Mouse (Mus musculus) heart, embryonic 12.5 days (tissue): ENCODE results near the gene Ager. TPM values are rescaled to one million over a fixed set of nuclear protein-coding genes. Genes with fewer than 3 reads are reported as not detected.

Experiments used
- ATAC-seq: fragments of 200-750 bp; cut with Nextera tagmentation; 2 replicates; pipeline ENCODE4 v1.8.0; 2017; ENCODE audit warnings: moderate TSS enrichment, moderate library complexity; ENCODE audit not compliant: insufficient number of reproducible peaks, low FRiP score
- H3K27ac ChIP-seq: fragments of 300-500 bp; sonication (generic); 2 replicates; pipeline ENCODE4 v1.5.1; 2016; ENCODE audit warnings: mild to moderate bottlenecking, moderate library complexity; ENCODE audit not compliant: poor library complexity, severe bottlenecking
- H3K27me3 ChIP-seq: fragments of 300-500 bp; sonication (generic); replicated peaks from 2 replicates; pipeline ENCODE4 v1.6.1; 2016; ENCODE audit warnings: mild to moderate bottlenecking, moderate library complexity
- H3K36me3 ChIP-seq: fragments of 300-500 bp; sonication (generic); 2 replicates; pipeline ENCODE4 v1.6.1; 2016; ENCODE audit warnings: mild to moderate bottlenecking, moderate library complexity
- H3K4me1 ChIP-seq: fragments of 300-500 bp; sonication (generic); replicated peaks from 2 replicates; pipeline ENCODE4 v1.6.1; 2016; ENCODE audit warnings: mild to moderate bottlenecking
- H3K4me2 ChIP-seq: fragments of 300-500 bp; sonication (generic); 2 replicates; pipeline ENCODE4 v1.6.1; 2016; ENCODE audit warnings: mild to moderate bottlenecking, moderate library complexity
- H3K4me3 ChIP-seq: fragments of 300-500 bp; sonication (generic); 2 replicates; pipeline ENCODE4 v1.5.1; 2016; ENCODE audit warnings: mild to moderate bottlenecking
- H3K9ac ChIP-seq: fragments of 300-500 bp; sonication (generic); 2 replicates; pipeline ENCODE4 v1.6.1; 2016; ENCODE audit warnings: mild to moderate bottlenecking, moderate library complexity
- H3K9me3 ChIP-seq: fragments of 300-500 bp; sonication (generic); replicated peaks from 2 replicates; pipeline ENCODE4 v1.6.1; 2016; ENCODE audit warnings: mild to moderate bottlenecking, moderate library complexity
- WGBS: fragments of 180-500 bp; shearing (Covaris S2); methylation state at CpG from one replicate; pipeline ENCODE4 v1.1.7; 2016; 5-methylcytosine and 5-hydroxymethylcytosine counted together
- polyA plus RNA-seq: library from polyadenylated mRNA; unstranded; fragments of >200 nt; fragmentation: Nextera tagmentation; extraction: Ambion mirVana; gene quantifications from 2 replicates; pipeline ENCODE4 v1.2.1, GENCODE M21; 2016

The Ager gene
- polyA plus RNA-seq, 1 experiment from 2014 or later, result 3.8 TPM

GRCm38 (mm10) chr17:34606186-34607039 is 8.8 kb downstream of the Ager start:
- Histone ChIP-seq H3K9ac (peak overlapping the region; percentile 87), H3K27ac (peak overlapping the region; percentile 90), H3K9me3 (no peaks in the 10 kb centered on the region), H3K27me3 (no peaks in the 10 kb centered on the region), H3K4me2 (peak overlapping the region; percentile 92), H3K4me1 (peaks cover 49% of the 10 kb centered on the region), H3K36me3 (peaks cover 28% of the 10 kb centered on the region), H3K4me3 (peak overlapping the region; percentile 69)
- ATAC-seq, result no peak
- 15% methylated on average over 32 of the region's 32 CpGs for WGBS

GRCm38 (mm10) chr17:34607997-34608396 is 10.3 kb downstream of the Ager start:
- peaks cover 38% of the 10 kb centered on the region for H3K4me1 ChIP-seq
- ATAC-seq, result no peak

GRCm38 (mm10) chr17:34611050-34611449 is 13.4 kb downstream of the Ager start:
- no peaks in the 10 kb centered on the region for H3K27me3 ChIP-seq
- no peak overlapping the region for H3K4me2 ChIP-seq
- H3K9ac ChIP-seq, result no peak overlapping the region
- no peak overlapping the region for H3K4me3 ChIP-seq
- no peaks in the 10 kb centered on the region for H3K9me3 ChIP-seq
- H3K36me3 ChIP-seq, result peaks cover 63% of the 10 kb centered on the region
- no peak overlapping the region for H3K27ac ChIP-seq
- peaks cover 29% of the 10 kb centered on the region for H3K4me1 ChIP-seq
- WGBS, result 91% methylated on average over 8 of the region's 8 CpGs
- no peak for ATAC-seq

More at GRCm38 (mm10) chr17:34607997-34608396, 10.3 kb downstream of the Ager start:
- no peak overlapping the region for H3K4me3 ChIP-seq
- H3K36me3 ChIP-seq, result peaks cover 38% of the 10 kb centered on the region
- H3K27me3 ChIP-seq, result no peaks in the 10 kb centered on the region
- H3K9ac ChIP-seq, result 0 out of 2 replicates have a peak overlapping the region, but pooled peaks have one; percentile 42
- WGBS, result 84% methylated on average over 7 of the region's 7 CpGs
- no peak overlapping the region for H3K4me2 ChIP-seq
- no peak overlapping the region for H3K27ac ChIP-seq
- H3K9me3 ChIP-seq, result no peaks in the 10 kb centered on the region

GRCm38 (mm10) chr17:34613054-34613645 is 15.5 kb downstream of the Ager start:
- Histone ChIP-seq H3K27ac (no peak overlapping the region), H3K4me2 (no peak overlapping the region), H3K27me3 (no peaks in the 10 kb centered on the region), H3K4me1 (peaks cover 10% of the 10 kb centered on the region), H3K36me3 (peaks cover 71% of the 10 kb centered on the region), H3K9me3 (no peaks in the 10 kb centered on the region), H3K9ac (no peak overlapping the region), H3K4me3 (no peak overlapping the region)
- 83% methylated on average over 11 of the region's 11 CpGs for WGBS
- ATAC-seq, result no peak

DNA sequence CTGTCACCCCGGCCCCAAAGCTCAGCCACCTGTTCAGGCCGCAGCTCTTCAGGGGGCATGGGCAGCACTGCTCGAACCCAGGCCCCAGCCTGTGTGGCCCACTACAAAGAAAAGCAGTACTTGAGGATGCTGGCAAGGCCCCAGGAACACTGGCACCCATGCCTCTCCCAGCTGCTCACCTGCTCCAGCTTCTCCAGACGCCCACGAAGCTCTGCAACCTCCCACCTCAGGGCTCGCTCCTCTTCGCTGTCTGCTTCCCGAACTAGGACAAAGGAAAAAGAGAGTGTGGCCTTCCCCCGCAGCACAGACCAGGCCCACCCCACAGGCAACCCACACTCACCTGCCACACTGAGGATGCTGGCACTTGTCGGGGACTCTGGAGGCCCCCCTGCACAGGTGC is 16.2 kb downstream of the Ager start:
- peaks cover 4% of the 10 kb centered on the region for H3K4me1 ChIP-seq
- H3K27ac ChIP-seq, result no peak overlapping the region
- no peak overlapping the region for H3K9ac ChIP-seq
- peaks cover 70% of the 10 kb centered on the region for H3K36me3 ChIP-seq
- H3K4me3 ChIP-seq, result no peak overlapping the region
- no peaks in the 10 kb centered on the region for H3K27me3 ChIP-seq
- H3K9me3 ChIP-seq, result no peaks in the 10 kb centered on the region
- no peak for ATAC-seq
- no peak overlapping the region for H3K4me2 ChIP-seq
- WGBS, result 85% methylated on average over 10 of the region's 10 CpGs

- Histone ChIP-seq H3K36me3 (peaks cover 73% of the 10 kb centered on the region), H3K4me2 (no peak within 1 kb of the TSS), H3K9ac (no peak within 1 kb of the TSS), H3K9me3 (no peaks in the 10 kb centered on the region), H3K27me3 (no peaks in the 10 kb centered on the region), H3K4me1 (no peaks in the 10 kb centered on the region), H3K27ac (0 out of 2 replicates have a peak within 1 kb of the TSS, but pooled peaks have one; percentile 18), H3K4me3 (no peak within 1 kb of the TSS)
- WGBS, result 71% methylated on average over 6 of the region's 6 CpGs
- ATAC-seq, result no peak
Measured at GRCm38 (mm10) chr17:34615871-34616270, 18.2 kb downstream of the Ager start, which contains the start of gene Egfl8. Egfl8 (minus strand) TSS chr17:34615971.

- H3K4me1 ChIP-seq, result no peaks in the 10 kb centered on the region
- WGBS, result 17% methylated on average over 6 of the region's 6 CpGs
- no peak overlapping the region for H3K9ac ChIP-seq
- no peak; the same call in 1 of the 2 replicates for ATAC-seq
- no peak overlapping the region for H3K27ac ChIP-seq
- H3K36me3 ChIP-seq, result peaks cover 72% of the 10 kb centered on the region
- H3K9me3 ChIP-seq, result no peaks in the 10 kb centered on the region
- no peaks in the 10 kb centered on the region for H3K27me3 ChIP-seq
- H3K4me3 ChIP-seq, result no peak overlapping the region
- no peak overlapping the region for H3K4me2 ChIP-seq
Measured at GRCm38 (mm10) chr17:34618999-34619398, 21.3 kb downstream of the Ager start.

DNA sequence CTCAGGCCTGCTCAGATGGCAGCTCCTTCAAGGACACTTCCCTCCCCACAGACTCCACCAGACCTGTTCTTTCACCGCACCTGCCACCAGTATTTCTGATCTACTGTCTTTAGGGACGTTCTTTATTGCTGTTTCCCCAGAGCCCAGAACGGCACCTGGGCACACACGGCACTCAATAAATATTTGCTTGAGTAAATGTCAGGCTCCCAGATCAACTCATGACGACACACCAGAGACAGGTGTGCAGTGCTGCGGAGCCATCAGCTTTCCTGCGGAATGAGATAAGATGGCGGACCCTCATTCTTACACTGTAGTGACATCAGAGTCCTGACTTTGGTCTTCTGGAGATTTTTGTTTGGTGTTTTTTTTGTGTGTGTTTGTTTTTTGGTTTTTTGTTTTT is 23.3 kb downstream of the Ager start:
- Histone ChIP-seq H3K27me3 (no peaks in the 10 kb centered on the region), H3K9me3 (no peaks in the 10 kb centered on the region), H3K27ac (no peak overlapping the region), H3K9ac (no peak overlapping the region), H3K4me2 (no peak overlapping the region), H3K4me3 (no peak overlapping the region), H3K36me3 (peaks cover 64% of the 10 kb centered on the region), H3K4me1 (peaks cover 6% of the 10 kb centered on the region)
- no peak for ATAC-seq
- WGBS, result 88% methylated on average over 8 of the region's 8 CpGs

DNA sequence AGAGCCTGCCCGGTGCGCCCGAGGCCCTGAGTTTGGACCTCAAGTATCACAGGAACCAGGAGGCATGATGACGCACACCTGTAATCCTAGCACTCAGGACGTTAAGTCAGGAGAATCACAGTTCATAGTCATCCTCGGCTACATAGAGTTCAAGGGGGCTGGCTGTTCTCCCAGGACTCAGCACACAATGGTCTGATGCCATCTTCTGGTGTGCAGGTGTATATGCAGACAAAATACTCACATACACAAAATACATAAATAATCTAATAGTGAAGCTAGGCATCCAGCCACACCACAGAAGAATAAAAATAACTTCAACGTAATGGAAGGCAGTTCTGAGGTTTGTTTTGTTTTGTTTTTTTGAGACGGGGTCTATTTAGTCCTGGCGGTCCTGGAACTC is 25.5 kb downstream of the Ager start:
- no peak for ATAC-seq
- no peak overlapping the region for H3K9ac ChIP-seq
- H3K4me3 ChIP-seq, result no peak overlapping the region
- no peak overlapping the region for H3K4me2 ChIP-seq
- no peaks in the 10 kb centered on the region for H3K9me3 ChIP-seq
- peaks cover 49% of the 10 kb centered on the region for H3K36me3 ChIP-seq
- 86% methylated on average over 9 of the region's 9 CpGs for WGBS
- H3K27ac ChIP-seq, result no peak overlapping the region
- H3K27me3 ChIP-seq, result no peaks in the 10 kb centered on the region
- peaks cover 18% of the 10 kb centered on the region for H3K4me1 ChIP-seq

- Histone ChIP-seq H3K4me1 (peaks cover 33% of the 10 kb centered on the region), H3K4me3 (no peak overlapping the region), H3K9me3 (no peaks in the 10 kb centered on the region), H3K27me3 (peaks cover 13% of the 10 kb centered on the region), H3K36me3 (peaks cover 41% of the 10 kb centered on the region), H3K4me2 (no peak overlapping the region), H3K27ac (no peak overlapping the region), H3K9ac (no peak overlapping the region)
- WGBS, result 99% methylated on average over 3 of the region's 3 CpGs
- ATAC-seq, result no peak
Measured at GRCm38 (mm10) chr17:34624981-34625380, 27.3 kb downstream of the Ager start.

GRCm38 (mm10) chr17:34626062-34626772 is 28.6 kb downstream of the Ager start:
- Histone ChIP-seq H3K27ac (no peak overlapping the region), H3K9ac (peak overlapping the region; percentile 86), H3K4me3 (peak overlapping the region; percentile 88), H3K9me3 (no peaks in the 10 kb centered on the region), H3K27me3 (peaks cover 26% of the 10 kb centered on the region), H3K4me2 (peak overlapping the region; percentile 95), H3K4me1 (peaks cover 41% of the 10 kb centered on the region), H3K36me3 (peaks cover 36% of the 10 kb centered on the region)
- ATAC-seq, result no peak
- WGBS, result 47% methylated on average over 16 of the region's 16 CpGs
